Mouse (Mus musculus) G1E (cell line): ENCODE measurements around the gene Nek7.

Experiments
- CTCF ChIP-seq: IDR thresholded peaks from 2 replicates; pipeline ENCODE4 v1.5.1; 2012; ENCODE audit warnings: low read depth, low read length, inconsistent platforms, mixed read lengths
- GATA1 ChIP-seq: IDR thresholded peaks from 2 replicates; pipeline ENCODE4 v1.6.1; 2012; ENCODE audit warnings: borderline replicate concordance, low read length, inconsistent platforms, mixed read lengths

GRCm38 (mm10) chr1:138623870-138624269 lies 3.9 kb upstream of the Nek7 start:
- TF ChIP-seq CTCF (no peak), GATA1 (no peak)
